Mouse (Mus musculus): ENCODE measurements around the gene Cyp4x1.

DNA sequence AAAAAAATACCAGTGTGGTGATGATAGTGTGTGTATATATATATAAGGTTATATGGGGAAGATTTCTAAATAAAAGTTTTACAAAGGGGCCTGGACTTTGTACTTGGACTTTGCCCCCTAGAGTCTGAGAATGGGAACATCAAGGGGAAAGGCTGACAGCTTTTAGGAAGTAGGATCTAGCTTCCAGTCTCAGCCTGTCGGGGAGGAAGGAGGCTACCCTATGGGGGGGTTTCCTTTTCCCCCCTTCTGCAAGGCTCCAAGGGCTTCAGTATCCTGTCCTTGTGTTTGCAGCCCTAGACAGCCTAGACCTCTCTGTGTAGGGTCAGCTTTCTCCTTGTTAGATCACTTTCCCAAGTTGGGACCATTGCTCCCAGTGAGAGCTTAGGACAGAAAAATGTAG is 62.4 kb downstream of the Cyp4x1 start:
- TF ChIP-seq FLI1 (IDR thresholded peaks at IDR 0.05; ENCODE audit: low read length) (no peak), GATA1 (IDR thresholded peaks at IDR 0.05; ENCODE audit: borderline replicate concordance, low read length) (no peak)
